Mouse (Mus musculus): ENCODE measurements around the gene Ctbp1.

Ctbp1 gene

DNA sequence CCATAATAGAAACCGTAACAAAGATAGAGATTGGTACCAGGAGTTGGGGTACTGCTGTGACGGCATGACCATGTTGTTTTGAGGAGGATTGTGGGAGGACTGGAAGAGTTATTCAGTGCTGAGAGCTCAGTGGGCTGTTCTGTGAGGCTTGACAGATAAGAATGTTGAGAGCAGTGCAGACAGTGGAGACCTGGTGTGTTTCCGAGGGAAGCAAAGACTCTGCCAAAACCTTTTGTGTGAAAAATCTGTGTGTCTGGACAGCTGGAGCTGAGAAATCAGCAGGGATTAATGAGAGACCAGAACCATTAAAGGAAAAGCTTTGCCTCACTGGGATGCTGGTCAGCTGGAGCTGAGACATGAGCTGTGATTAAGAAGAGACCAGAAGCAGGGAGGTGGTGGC is 34.9 kb downstream of the Ctbp1 start:
- no peak for DNase-seq (ENCODE audit: low spot score)

DNA sequence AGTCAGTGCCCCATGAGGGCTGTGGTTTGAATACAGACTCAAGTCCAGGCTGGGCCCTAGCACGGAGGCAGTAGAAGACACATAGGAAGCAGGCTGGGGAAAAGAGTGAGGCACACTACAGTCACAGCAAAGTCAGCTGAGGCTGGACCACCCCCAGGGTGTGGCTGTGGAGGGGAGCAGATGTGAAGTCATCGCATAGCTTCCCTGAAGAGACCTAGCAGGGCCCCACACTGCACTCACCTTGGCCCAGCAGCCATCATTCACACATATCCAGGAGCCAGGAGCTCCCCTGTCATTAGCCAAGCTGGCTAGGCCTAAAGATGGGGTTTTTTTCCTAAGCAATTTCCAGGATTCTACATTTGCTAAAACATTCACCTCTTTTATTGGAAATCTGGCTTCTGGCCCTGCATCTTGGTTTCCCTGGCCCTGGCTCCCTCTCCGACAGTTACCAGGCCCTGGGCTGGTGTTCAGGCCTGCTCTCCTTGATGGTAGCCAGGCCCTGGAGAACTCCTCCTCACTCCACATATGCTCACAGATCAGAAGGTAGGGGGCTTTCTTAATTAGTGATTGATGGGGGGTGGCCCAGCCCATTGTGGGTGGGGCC is 35.6 kb downstream of the Ctbp1 start:
- DNase-seq (ENCODE audit: low spot score) = no peak

DNA sequence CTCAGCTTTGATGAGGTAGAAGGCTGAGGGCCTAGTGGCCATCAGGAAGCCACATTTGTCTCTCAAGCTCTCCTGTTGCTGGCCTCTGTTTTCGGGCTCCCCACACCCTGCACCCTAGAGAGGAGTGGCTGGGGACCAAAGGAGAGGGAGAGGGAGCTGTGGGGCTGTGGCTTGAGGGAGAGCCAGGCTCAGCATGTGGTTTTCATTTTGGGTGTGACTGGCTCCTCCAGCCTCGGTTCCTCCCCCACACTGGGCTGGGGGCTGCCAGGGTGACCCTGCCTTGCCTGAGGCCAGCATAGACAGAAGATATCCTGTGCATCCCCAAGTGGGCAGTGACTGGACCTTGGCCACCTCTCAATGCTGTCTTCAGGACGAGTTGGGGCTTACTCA is 36.5 kb downstream of the Ctbp1 start:
- no peak for DNase-seq (ENCODE audit: low spot score)

DNA sequence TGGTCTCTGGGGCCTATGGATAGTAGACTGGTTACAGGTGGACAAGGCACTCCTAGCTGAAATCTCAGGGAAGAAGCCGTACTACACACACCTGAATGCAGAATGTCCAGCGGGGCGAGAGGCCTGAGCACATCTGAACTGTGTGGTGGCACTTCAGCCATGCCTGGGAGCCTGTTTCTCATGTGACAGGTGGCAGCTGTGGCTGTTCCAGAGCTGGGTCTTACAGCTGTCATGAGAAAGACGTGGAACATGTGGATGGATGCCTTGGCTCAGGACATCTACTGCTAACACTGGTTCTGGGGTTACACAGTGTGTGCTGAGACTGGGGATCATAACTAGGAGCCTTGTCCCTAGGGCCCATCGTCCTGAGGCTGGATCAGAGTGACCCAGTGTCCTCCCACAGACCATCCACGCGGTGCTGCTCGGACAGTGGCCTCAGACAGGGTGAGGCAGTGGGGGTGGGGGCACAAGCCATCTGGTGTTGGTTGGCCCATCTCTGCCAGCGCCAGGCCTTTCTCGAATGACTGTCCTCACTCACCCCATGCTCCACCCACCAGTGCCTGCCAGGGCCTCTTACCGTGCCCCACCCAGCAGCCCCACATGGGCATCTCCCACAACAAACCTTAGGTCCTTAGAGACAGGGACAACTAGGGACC is 37.1 kb downstream of the Ctbp1 start:
- no peak for DNase-seq (ENCODE audit: low spot score)

DNA sequence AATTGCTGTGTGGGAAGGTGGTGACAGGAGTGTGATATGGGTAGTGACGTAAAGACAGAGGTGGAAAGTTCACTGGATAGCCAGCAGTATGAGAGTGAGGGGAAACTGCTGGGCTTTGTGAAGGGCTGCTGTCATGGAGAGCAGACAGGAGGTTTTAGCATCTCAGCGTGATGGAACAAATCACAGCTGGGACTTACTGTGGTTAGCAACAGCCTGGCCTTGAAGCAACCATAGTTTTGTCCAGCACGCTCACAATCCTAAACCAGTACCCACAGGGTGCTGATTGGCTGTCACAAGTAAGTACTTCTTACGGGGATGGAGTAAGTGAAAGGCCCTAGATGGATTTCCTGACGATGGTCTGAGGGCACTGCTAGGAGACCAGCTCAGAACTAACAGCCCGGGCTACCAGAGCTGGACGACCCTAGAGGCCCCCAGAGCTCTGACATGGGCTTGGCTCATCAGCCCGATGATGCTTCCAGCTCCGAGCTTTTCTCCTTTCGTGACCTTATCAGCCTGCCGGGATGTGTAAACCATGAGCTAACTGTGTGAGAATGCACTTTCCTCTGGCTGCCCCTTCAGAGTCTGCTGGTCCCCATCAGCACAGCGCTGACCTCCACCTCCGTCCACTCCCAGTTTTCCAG is 40.3 kb downstream of the Ctbp1 start:
- no peak for DNase-seq (ENCODE audit: low spot score)

DNA sequence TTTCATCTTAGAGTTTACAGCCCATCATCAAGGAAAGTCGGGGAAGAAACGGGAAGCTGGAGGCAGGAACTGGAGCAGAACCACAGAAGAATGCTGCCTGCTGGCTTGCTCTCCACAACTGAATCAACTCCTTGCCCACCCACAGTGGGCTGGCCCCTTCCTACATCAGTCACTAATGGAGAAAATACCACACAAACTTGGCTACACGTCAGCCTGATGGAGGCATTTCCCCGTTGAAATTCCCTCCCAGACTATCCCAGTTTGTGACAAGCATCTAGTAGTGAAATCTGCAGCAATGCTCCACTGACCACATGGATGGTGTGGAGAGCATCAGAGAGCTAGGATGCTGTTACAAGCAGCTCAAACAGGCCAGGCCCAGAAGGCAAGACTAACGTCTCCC is 42.0 kb downstream of the Ctbp1 start:
- DNase-seq (ENCODE audit: low spot score) = no peak

DNA sequence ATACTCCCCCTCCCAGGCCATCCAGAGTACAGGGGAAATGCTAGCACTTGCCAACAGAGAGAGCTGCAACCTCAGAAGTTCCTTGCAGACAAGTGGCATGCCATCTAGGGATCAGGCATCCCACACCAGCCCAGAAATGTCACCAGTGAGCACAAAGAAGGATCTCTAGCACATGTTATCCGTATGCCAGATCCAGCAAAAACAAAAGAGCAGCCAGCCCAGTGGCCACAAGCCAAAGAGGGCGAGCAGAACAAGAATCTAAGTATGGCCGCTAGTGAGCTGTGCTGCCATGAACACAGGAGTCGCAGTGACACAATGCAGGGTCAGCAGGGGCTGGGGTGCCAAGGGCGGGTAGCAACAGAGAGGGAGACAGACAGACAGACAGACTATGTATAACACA is 44.5 kb downstream of the Ctbp1 start:
- DNase-seq (ENCODE audit: low spot score) = no peak

DNA sequence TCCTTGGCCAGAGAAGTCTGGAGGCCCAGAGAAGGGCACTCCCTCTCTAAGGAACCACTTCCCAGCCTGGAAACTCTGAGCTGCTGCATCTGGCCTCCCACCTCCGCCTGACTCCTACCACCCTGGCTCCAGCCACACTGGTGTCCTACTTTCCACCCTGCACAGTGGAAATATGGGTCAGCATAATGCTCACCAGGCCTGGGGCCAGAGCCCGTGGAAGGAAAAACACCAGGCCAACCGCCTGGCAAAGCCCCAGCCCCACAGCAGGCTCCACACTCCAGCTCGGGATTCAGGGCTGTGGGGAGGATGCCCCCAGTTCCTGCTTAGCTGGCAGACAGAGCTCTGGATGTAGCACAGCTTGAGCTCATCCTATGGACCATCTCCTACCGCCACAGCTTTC is 46.4 kb downstream of the Ctbp1 start:
- DNase-seq (ENCODE audit: low spot score) = no peak

DNA sequence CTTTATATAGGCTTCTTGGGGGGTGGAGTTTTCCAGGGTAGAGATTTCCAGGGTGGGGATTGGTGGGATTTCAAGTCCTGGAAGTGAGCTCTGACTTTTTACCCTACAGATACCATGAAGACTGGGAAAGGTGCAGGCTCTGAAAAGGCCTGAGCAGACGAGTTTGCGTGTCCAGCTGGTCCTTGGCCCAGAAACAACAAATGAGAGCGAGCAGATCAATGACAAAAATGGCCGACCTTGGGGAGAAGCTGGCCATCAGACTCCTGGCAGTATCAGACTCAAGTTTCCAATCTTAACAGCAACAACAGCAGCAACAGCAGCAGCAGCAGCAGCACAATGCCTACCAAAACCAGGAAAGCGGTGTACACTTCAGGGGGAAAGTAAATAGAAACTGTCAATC is 49.1 kb downstream of the Ctbp1 start:
- no peak for DNase-seq (ENCODE audit: low spot score)

DNA sequence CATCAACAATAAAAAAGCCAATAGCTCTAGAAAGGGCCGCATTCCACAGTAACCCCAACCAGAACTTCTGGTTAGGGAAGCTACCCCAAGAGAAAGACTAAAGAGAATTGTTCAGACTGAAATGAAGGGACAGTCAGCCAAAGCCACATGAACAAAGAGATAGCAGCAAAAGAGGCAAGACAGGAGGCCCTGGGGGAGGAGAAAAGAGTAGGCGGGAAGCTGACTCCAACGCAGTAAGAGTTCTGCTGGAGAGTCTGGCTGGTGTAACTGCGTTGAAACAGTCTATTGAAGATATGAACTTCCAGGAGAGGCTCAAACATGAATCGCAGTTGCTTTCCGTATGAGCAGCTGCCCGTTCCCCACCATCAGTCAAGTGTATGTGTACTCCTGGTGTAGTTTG is 50.3 kb downstream of the Ctbp1 start:
- DNase-seq (ENCODE audit: low spot score) = no peak

DNA sequence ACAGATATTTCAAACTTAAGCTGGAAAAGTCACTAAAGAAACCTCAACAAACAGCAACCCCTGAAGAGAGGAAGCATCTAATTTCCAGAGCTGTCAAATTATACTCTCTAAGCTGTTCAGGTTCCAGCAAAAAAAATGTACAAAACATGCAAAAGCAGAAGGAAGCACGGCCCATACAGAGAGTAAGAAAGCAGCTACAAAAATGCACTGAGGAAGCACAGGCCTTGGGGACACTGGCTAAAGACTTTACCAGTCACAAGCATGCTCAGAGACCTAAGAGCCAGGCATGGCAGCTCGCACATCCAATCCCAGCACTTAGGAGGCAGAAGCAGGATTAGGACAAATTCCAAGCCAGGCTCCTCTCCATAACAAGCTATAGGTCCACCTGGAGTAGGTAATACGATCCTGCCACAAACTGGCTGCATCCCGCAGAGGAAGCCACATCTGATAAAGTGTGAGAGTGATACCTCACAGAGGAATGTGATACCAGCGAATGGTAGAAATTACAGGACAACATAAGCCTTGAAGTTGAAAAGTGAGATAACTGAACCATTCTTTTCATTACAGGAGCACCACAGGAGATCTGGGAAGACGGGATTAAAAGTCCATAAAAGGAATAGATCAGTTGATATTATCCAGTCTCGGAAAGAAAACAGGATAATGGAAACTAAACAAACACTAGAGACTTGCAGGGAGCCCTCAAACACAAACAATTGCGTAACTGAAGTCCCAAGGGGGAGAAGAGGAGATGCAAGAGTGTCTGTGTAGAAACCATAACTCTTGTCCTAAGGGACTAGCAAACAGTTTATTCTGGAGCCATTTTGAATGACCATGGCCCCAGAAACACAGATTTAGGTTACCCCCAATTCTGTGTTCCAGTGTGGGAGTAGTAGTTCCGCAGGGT is 51.7 kb downstream of the Ctbp1 start:
- no peak for DNase-seq (ENCODE audit: low spot score)

DNA sequence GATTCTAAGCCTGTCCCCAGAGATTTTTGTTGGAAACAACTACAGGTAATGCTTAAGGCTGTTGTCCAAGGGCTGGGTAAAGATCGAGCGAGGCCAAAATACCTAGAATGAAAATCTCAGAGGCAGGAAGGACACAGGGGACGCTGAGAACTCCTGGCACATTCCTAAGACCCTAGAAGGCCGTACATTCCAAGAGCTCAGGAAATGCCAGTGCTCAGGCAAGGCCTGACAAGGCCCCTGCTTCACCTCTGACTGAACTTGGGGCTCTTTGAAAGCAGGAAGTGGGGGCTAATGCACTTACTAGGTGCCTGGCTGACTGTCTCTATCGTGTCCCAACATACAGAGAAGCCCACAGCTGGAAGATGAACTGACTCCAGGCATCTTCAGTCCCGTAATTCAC is 52.4 kb downstream of the Ctbp1 start:
- no peak for DNase-seq (ENCODE audit: low spot score)

DNA sequence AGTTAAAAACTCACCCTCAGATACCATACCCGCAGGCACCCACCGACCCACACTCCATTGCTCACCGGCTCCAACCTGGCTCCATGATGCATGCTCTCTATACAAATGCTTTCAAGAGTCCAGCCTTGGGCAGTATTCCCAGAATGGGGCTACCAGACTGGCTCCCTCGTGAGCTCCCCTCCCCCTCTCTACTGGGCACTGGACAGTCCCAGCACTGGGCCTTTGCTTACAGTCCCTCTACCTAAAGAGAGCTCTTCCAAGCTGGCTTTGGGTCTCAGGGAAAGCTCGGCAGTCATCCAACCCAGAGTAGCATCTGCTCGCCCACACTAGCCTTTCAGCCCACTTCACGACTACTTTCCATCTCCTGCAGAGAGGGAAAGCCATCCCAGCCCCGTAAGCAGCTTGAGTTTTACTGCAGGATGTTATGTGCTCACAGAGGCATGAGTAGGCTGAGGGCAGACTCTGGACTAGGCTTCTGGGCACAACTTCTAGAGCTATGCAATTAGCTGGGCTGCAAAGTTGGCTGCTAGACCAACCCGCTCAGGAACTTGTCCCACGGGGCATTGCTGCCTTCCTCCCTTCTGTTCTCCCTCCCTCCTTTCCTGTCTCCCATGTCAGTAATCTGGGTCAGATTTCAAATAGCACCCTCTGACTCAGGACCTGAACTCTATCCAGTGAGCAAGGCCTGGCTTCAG is 54.3 kb downstream of the Ctbp1 start:
- no peak for DNase-seq (ENCODE audit: low spot score)

DNA sequence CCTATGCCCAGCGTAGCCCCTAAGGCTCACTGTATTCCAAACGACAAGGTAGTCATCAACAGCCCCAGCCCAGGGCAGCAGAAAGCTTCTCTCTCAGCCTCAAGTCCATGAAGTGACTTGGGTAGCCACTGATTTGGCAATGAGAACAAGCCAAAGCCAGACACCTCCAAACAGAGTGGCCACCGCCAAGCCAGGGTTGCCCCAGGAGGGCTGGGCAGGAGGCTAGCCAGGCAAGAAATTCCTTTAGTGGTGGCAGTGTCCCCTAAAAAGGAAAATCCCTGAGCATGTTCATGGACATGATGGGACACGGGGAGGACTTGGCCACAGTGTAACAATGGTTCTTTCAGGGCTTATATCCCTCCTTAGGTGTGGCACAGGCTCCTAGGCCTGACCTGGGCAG is 55.0 kb downstream of the Ctbp1 start:
- no peak for DNase-seq (ENCODE audit: low spot score)

DNA sequence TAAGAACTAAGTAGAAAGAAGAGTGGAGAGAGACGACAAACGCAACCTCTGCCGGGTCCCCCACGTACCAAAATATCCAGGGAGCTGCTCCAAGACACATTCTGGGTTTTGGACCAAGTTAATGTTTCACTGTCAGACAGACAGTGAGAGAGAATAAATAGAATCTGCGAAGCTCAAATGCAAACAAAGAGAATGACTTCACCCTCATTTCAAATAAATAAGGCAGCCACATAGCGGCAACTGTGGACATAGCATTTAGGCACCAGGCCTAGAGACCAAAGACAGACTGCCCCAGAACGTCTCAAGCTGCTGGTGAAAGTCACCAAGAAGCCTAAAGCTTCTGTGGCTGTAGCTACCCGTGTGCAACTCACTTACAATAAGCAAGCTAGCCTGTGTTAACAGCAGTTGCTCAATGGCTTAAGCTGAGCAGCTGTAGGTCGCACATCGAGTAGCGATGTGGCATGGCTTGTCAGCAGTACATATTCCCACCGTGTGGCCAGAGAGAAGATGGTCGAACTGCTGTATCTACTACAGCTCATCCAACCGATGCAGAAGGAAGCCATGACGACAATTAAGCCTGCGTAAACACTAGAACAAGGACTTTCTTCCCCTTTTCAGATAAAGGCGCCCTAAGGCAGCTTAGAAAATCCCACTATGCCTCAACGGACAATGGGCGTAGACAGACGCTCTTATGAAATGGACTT is 55.9 kb downstream of the Ctbp1 start:
- no peak for DNase-seq (ENCODE audit: low spot score)

DNA sequence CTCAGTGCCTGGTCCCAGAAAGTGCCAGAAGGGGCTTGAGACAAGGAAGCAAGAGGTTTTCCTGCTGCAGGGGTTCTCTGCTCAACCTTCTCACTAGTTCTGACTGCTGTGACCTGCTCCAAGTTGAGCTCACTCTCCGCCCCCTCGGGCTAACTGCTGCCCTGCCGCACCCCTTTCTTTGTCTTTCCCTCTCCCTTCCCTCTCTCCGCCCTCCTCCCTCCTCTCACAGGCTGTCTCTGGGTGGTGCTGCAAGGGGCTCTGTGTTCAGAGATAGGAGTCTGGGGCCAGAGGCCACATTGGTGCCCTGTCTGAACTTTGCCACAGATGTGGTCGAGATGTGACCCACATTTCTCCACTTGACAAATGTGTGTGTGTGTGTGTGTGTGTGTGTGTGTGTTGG is 56.7 kb downstream of the Ctbp1 start, which contains the start of gene Spon2:
Spon2 (minus strand) TSS at position 375 of the 400 bp plus-strand sequence.
- no peak for DNase-seq (ENCODE audit: low spot score)

DNA sequence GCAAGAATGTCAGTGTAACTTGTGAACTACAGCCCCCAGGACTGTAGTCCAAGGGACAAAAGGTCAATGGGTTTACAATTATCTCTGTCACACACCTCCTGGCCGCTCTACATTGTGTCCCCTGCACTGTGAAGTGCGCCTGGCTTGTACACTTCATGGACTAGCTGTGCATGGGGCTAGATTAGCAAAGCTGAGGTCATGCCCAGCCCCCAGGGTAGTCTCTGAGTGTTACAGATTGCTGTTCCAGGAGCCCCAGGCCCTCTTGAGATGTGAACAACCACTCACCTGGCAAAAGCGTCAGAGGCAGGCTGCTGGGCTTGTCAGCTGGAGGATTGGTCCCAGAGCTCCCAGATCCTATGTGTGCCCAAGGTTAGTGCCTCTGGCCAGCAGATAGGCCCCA is 57.1 kb downstream of the Ctbp1 start:
- DNase-seq (ENCODE audit: low spot score) = no peak

DNA sequence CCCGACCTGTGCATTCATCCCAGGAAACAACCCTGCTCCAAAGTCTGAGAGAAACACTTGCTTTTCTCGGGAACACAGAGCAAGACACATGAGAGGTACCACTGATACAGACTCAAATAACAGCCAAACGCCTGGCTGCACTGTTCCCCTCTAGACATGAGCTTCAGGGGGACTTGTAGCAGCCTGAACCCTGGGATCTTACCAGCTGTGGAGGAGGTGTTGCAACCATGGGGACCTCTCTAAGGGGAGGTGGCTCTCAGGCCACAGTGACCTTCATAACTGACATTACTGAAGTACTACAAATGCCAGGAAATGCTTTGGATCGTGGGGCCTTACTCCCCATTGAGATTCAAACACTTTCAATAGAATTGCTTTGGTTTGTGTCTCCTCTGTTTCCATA is 60.1 kb downstream of the Ctbp1 start:
- DNase-seq (ENCODE audit: low spot score) = no peak

DNA sequence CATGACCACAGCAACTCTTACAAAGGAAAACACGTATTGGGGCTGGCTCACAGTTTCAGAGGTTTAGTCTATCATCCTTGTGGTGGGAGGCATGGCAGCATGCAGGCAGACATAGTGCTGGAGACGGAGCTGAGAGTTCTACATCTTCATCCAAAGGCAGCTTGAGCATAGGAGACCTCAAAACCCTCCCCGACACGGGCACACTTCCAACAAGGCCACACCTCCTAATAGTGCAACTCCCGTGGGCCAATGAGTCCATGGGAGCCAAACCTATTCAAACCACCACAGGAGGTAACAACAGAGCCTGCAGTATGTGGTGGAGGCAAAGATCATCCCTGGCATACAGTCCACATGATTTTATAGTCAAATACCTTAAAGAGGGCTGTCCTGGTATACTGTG is 63.5 kb downstream of the Ctbp1 start:
- no peak for DNase-seq (ENCODE audit: low spot score)

DNA sequence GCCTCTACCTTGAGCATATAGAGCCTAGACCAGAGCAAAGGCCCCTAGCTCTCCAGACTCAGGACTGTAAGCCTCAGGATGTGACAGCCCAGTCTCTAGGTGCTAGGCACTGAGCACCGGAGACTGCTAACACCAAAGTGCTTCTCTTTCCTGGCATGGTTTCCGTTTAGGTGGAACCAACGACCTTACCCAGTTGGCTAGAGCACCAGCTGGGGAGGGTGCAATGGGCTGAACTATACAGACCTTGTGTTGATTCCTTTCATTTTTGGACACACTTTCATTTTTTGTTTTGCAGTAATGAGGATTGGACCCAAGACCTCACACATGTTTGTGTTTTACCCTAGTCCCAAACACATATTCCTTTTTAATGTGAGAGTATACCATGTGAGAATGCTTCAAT is 64.3 kb downstream of the Ctbp1 start:
- no peak for DNase-seq (ENCODE audit: low spot score)

DNA sequence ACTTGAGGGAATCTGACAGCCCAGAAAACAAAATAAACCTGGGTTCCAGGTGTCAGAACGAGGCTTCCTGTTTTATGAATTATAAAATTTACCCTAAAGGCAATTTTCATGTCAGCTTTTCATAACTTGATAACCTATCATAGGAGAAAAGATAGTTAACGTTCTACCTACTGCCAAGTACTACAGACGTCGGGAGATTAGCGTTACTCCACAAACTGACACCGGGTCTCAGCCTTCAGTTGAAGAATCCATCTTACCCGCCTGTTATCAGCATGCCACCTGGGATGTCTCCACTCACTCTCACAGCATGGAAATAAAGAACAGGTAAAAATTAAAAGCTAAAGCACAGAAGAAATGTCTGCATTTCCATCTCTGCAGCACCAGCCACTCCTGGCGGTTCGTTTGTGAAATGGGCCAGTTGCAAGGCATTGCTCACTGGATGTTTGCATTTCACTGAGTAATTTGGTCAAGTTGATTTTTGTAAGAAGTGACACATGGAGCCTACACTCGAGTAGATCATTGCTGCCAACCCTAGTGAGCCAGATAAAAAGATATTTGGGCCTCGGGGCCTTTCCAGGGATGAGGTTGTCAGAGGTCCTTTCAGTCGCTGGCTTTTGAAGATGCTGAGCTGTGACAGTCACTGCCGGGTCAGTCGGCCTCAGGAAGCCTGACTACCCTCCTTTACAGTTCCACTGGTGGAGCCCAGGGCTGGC is 66.1 kb downstream of the Ctbp1 start:
- DNase-seq (ENCODE audit: low spot score) = no peak

Measured in T-cell, adult 2 months (primary cell).